Mouse (Mus musculus) embryo, embryonic 11.5 days (tissue): ENCODE measurements around the gene Pcgf3.

Experiments
- DNase-seq: peaks from one replicate; pipeline ENCODE4 v3.0.0-alpha.2; 2012; ENCODE audit warnings: low read depth, low spot score

The Pcgf3 gene

DNA sequence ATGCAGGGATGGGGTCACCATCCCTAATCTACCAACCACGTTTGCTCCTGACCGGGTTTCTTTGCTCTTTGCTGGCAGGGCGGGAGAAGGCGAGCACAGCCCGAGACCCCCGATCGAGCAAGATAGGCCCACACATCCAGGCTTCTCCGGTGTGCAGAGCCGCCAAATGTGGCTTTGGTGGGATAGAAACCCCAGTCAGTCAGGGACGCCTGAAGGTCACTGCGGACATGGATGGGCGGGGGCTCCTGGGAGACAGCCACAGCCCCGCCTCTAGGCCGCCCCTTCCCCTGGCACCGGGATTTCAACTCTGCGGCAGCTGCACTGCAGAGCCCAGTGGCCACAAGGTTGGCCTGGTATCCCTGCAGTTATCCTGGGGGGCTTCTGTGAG is 89.2 kb downstream of the Pcgf3 start:
- DNase-seq, result no peak

DNA sequence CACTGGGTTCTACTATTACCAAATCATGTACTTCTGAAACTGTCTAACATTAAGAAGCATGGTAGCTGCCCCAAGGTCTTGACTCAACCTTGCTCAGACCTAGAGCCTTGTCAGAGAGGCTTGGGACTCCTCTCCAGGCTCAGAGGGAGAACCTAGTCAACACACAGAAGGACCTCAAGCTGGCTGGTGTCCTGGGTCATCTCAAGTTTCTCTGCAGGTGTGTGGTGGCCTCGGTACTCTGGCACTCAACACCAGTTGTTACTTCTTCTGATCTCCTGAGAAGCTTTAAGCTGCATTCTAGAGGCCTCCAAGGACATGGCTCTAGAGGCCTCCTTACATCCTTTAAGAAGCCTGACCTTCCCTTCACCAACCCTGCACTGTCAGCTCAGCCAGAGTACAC is 93.0 kb downstream of the Pcgf3 start:
- no peak for DNase-seq
